ENCODE assay signal across 14 mouse cellular contexts in genomic region chr7:18335411-18335810, GRCm38 (mm10). TPM values are rescaled to one million over a fixed set of nuclear protein-coding genes. Genes with fewer than 3 reads are reported as not detected.
"Had no signal": no experiment of that assay in that cellular context is flagged by ENCODE, and none has a peak within 500 bp of the region (broad histone marks: within the 10 kb centered on the region; RNA-seq: fewer than 3 reads in every experiment).

No protein-coding gene starts in this region.

RNA-seq across cellular contexts. Expression of gene Psg18, which starts 19.4 kb away (rescaled TPM):
- total RNA-seq: common myeloid progenitor, adult 5-6 weeks; forebrain, postnatal 0 days; gastrocnemius, adult 18-20 months; gastrocnemius, adult 2 months; gastrocnemius, adult 8-10 months; gastrocnemius, postnatal 10 days; gastrocnemius, postnatal 14 days; gastrocnemius, postnatal 25 days; gastrocnemius, postnatal 36 days; gastrocnemius, postnatal 4 days; granulocyte monocyte progenitor cell, adult 5-6 weeks; heart, adult 18-20 months; heart, adult 2 months; heart, adult 8-10 months had no signal
